19 mouse cellular contexts compared by ENCODE assay signal in the genomic region with DNA sequence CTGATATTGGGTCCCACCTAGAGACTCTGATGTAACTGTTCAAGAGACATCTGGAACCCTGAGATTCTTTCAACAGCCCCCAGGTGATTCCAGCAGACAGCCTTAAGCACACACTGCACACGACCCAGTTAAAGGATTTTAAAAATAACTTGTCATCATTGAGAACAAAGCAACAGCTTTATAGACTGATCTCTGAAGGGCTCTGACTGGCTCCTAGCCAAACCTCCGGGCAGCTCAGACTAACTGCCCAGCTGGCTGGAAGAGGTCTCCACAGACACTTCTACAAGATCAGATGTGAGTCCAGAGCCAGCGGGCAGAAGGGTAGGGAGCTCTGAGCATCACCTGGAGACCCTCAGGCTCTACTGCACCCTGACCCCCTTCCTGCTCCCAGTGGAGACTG.
DNase-seq lines count a peak whose midpoint lies in the region; ATAC-seq lines count a peak whose summit lies in the region.
"Had no signal": no experiment of that assay in that cellular context is flagged by ENCODE, and none has a peak within 500 bp of the region (broad histone marks: within the 10 kb centered on the region; RNA-seq: fewer than 3 reads in every experiment).

No protein-coding gene starts in this region.

- 56% methylated on average over 3 of the region's 3 CpGs for WGBS in kidney, embryonic 16.5 days

- no peak overlapping the region for H3K27ac ChIP-seq in kidney, embryonic 16.5 days (ENCODE audit: low read length)
- H3K27ac ChIP-seq: embryonic facial prominence, embryonic 12.5 days; limb, embryonic 10.5 days; liver, embryonic 12.5 days; midbrain, embryonic 15.5 days had no signal

- peaks cover 18% of the 10 kb centered on the region for H3K4me1 ChIP-seq in kidney, embryonic 16.5 days (ENCODE audit: insufficient read depth, low read length)
- H3K4me1 ChIP-seq: liver, embryonic 12.5 days had no signal

- H3K9ac ChIP-seq in kidney, embryonic 16.5 days (replicated peaks; ENCODE audit: low read length) = no peak overlapping the region
- H3K9ac ChIP-seq: embryonic facial prominence, embryonic 12.5 days; liver, embryonic 12.5 days; midbrain, embryonic 15.5 days had no signal

- H3K27me3 ChIP-seq in kidney, embryonic 16.5 days (ENCODE audit: insufficient read depth, low read length) = peaks cover 24% of the 10 kb centered on the region

- ATAC-seq in kidney, embryonic 16.5 days (ENCODE audit: low FRiP score, low TSS enrichment) = no peak
- no peak for ATAC-seq in granulocyte monocyte progenitor cell, adult 5-6 weeks (replicated peaks; ENCODE audit: poor library complexity, severe bottlenecking)
- ATAC-seq: hindbrain, embryonic 16.5 days; liver, embryonic 12.5 days; midbrain, embryonic 15.5 days had no signal

- peak; percentile 35 for DNase-seq in adrenal gland, postnatal 25 days
- DNase-seq in adrenal gland, postnatal 4 days (ENCODE audit: low spot score in 2 of 2) = no peak
- DNase-seq in kidney, postnatal 10 days = peak; percentile 48
- DNase-seq in testis, postnatal 10 days (ENCODE audit: low spot score) = peak; percentile 54
- DNase-seq in testis, postnatal 14 days (ENCODE audit: low spot score) = no peak
- DNase-seq in thymus, postnatal 25 days = no peak
- DNase-seq: B cell, adult 2 months; cerebellum, adult 18-20 months; gastrocnemius, postnatal 25 days; kidney, adult 8-10 months; layer of hippocampus, postnatal 36 days; thymus, postnatal 14 days had no signal

- no peak overlapping the region for H3K4me3 ChIP-seq in kidney, embryonic 16.5 days (ENCODE audit: low read length)
- H3K4me3 ChIP-seq: embryonic facial prominence, embryonic 12.5 days; limb, embryonic 10.5 days; liver, embryonic 12.5 days; midbrain, embryonic 15.5 days had no signal

- no peaks in the 10 kb centered on the region for H3K9me3 ChIP-seq in kidney, embryonic 16.5 days (ENCODE audit: low read length)
- H3K9me3 ChIP-seq: embryonic facial prominence, embryonic 12.5 days; limb, embryonic 10.5 days; liver, embryonic 12.5 days; midbrain, embryonic 15.5 days had no signal

- H3K36me3 ChIP-seq in kidney, embryonic 16.5 days (ENCODE audit: insufficient read depth, low read length) = no peaks in the 10 kb centered on the region
- H3K36me3 ChIP-seq: embryonic facial prominence, embryonic 12.5 days; limb, embryonic 10.5 days; liver, embryonic 12.5 days; midbrain, embryonic 15.5 days had no signal

- no peak overlapping the region for H3K4me2 ChIP-seq in kidney, embryonic 16.5 days (replicated peaks; ENCODE audit: low read depth, low read length)
- H3K4me2 ChIP-seq: embryonic facial prominence, embryonic 12.5 days; liver, embryonic 12.5 days; midbrain, embryonic 15.5 days had no signal

Comparison
In these comparisons a context has a peak if more than half of its experiments do, and no peak if none do; other contexts are left out.
1. DNase-seq: peak in adrenal gland, postnatal 25 days (single experiment), kidney, postnatal 10 days (single experiment) and testis, postnatal 10 days (single experiment); none in adrenal gland, postnatal 4 days (0 of 2), testis, postnatal 14 days (single experiment) and thymus, postnatal 25 days (single experiment).